Mouse (Mus musculus) left cerebral cortex, postnatal 36 days (tissue): ENCODE measurements around the gene Olfr64. TPM values are rescaled to one million over a fixed set of nuclear protein-coding genes. Genes with fewer than 3 reads are reported as not detected.

Experiments
- DNase-seq, 2 experiments: peaks; one replicate each; pipeline ENCODE4 v3.0.0; 2021 to 2022; ENCODE audit warnings: low spot score in 2 of 2, mixed read lengths in 1 of 2
- intact Hi-C: fragments of 180-260 bp; cut with DNase I; formaldehyde crosslinking; loops from one replicate; pipeline ENCODE4 v1.15.1; 2025
- total RNA-seq, 2 experiments: library from RNA; stranded (reverse); gene quantifications; 2 replicates each; pipeline ENCODE4 v1.2.3; 2021

Gene Olfr64
- total RNA-seq, 2 experiments from 2014 or later = not detected

- intact Hi-C loops = no loop called here
- DNase-seq = no peak
Measured at GRCm38 (mm10) chr7:103840268-103840667, 54.0 kb downstream of the Olfr64 start, which contains the start of gene Hbb-bh2. Hbb-bh2 (minus strand) TSS chr7:103840520.

Other genes with a start within 250 kb of the Olfr64 start
- not detected for gene Olfr623, start 230.8 kb downstream of the Olfr64 start, total RNA-seq
- under 1 TPM in 1 of 2 experiments, not detected in 1; 0.07 TPM for gene Olfr624, start 223.3 kb downstream of the Olfr64 start, total RNA-seq
- gene Olfr625-ps1, start 211.8 kb downstream of the Olfr64 start, total RNA-seq = not detected
- gene Olfr243, start 179.8 kb downstream of the Olfr64 start, total RNA-seq = not detected
- not detected for gene Olfr628, start 164.1 kb downstream of the Olfr64 start, total RNA-seq
- not detected for gene Olfr629, start 149.5 kb downstream of the Olfr64 start, total RNA-seq
- gene Olfr630, start 137.2 kb downstream of the Olfr64 start, total RNA-seq = not detected
- gene Olfr69, start 122.9 kb downstream of the Olfr64 start, total RNA-seq = not detected
- gene Olfr68, start 114.8 kb downstream of the Olfr64 start, total RNA-seq = not detected
- not detected for gene Olfr67, start 102.7 kb downstream of the Olfr64 start, total RNA-seq
- 10 to 100 TPM; 49.8 to 50.7 TPM for gene Hbb-bt, start 80.5 kb downstream of the Olfr64 start, total RNA-seq
- 100 to 1,000 TPM; 365 to 420 TPM for gene Hbb-bs, start 66.4 kb downstream of the Olfr64 start, total RNA-seq
- not detected for gene Hbb-bh2, start 54.0 kb downstream of the Olfr64 start, total RNA-seq
- not detected for gene Hbb-bh1, start 51.3 kb downstream of the Olfr64 start, total RNA-seq
- gene Hbb-y, start 41.3 kb downstream of the Olfr64 start, total RNA-seq = not detected
- gene Olfr66, start 8.2 kb downstream of the Olfr64 start, total RNA-seq = not detected
- not detected for gene Olfr65, start 9.0 kb upstream of the Olfr64 start, total RNA-seq
- not detected for gene Olfr631, start 34.3 kb upstream of the Olfr64 start, total RNA-seq
- gene Olfr632, start 39.9 kb upstream of the Olfr64 start, total RNA-seq = under 1 TPM in 1 of 2 experiments, not detected in 1; 0.25 TPM
- gene Olfr633, start 50.0 kb upstream of the Olfr64 start, total RNA-seq = not detected
- gene Olfr635, start 76.7 kb upstream of the Olfr64 start, total RNA-seq = under 1 TPM; 0.02 to 0.07 TPM
- not detected for gene Olfr638, start 104.3 kb upstream of the Olfr64 start, total RNA-seq
- under 1 TPM; 0.12 to 0.16 TPM for gene Olfr639, start 122.8 kb upstream of the Olfr64 start, total RNA-seq
- not detected for gene Olfr640, start 131.1 kb upstream of the Olfr64 start, total RNA-seq
- not detected for gene Olfr641, start 141.0 kb upstream of the Olfr64 start, total RNA-seq
- gene Olfr642, start 158.2 kb upstream of the Olfr64 start, total RNA-seq = not detected
- gene 4930516K23Rik, start 167.0 kb upstream of the Olfr64 start, total RNA-seq = not detected
- gene Olfr644, start 177.4 kb upstream of the Olfr64 start, total RNA-seq = not detected
- not detected for gene Olfr645, start 191.0 kb upstream of the Olfr64 start, total RNA-seq
- not detected for gene Olfr646, start 210.4 kb upstream of the Olfr64 start, total RNA-seq
- not detected for gene Ubqln5, start 235.3 kb upstream of the Olfr64 start, total RNA-seq
- not detected for gene Olfr643, start 242.9 kb upstream of the Olfr64 start, total RNA-seq
- not detected for gene Ubqln3, start 248.8 kb upstream of the Olfr64 start, total RNA-seq